Mouse (Mus musculus) brain, embryonic 14.5 days (tissue): ENCODE data around the gene Desi2. TPM values are rescaled to one million over a fixed set of nuclear protein-coding genes. Genes with fewer than 3 reads are reported as not detected.
"Not testable (repeated sequence)": the region's sequence is repeated elsewhere in the genome, so short reads cannot be mapped to it uniquely, and the experiment has no call there.

Experiments used
- DNase-seq: peaks from one replicate; pipeline ENCODE4 v3.0.0-alpha.2; 2011; ENCODE audit warnings: low read depth
- CTCF ChIP-seq: fragments of 200-500 bp; IDR thresholded peaks from 2 replicates; pipeline ENCODE4 v1.5.1; 2012; ENCODE audit warnings: inconsistent platforms, mild to moderate bottlenecking, moderate library complexity, borderline replicate concordance; ENCODE audit not compliant: insufficient read depth, insufficient read length; ENCODE audit errors: extremely low read depth
- POLR2A ChIP-seq: fragments of 200-500 bp; IDR thresholded peaks from 2 replicates; pipeline ENCODE4 v1.6.1; 2012; ENCODE audit warnings: mild to moderate bottlenecking, inconsistent platforms, borderline replicate concordance; ENCODE audit not compliant: poor library complexity, insufficient read depth, insufficient read length, severe bottlenecking; ENCODE audit errors: extremely low read depth
- polyA plus RNA-seq: library from polyadenylated mRNA; depleted of rRNA; stranded (reverse); fragments of >200 nt; gene quantifications from 2 replicates; pipeline ENCODE4 v1.2.3, GENCODE M21; 2012; rRNA removed

The Desi2 gene
- 13.1 and 15.7 TPM in 2 replicates for polyA plus RNA-seq

DNA sequence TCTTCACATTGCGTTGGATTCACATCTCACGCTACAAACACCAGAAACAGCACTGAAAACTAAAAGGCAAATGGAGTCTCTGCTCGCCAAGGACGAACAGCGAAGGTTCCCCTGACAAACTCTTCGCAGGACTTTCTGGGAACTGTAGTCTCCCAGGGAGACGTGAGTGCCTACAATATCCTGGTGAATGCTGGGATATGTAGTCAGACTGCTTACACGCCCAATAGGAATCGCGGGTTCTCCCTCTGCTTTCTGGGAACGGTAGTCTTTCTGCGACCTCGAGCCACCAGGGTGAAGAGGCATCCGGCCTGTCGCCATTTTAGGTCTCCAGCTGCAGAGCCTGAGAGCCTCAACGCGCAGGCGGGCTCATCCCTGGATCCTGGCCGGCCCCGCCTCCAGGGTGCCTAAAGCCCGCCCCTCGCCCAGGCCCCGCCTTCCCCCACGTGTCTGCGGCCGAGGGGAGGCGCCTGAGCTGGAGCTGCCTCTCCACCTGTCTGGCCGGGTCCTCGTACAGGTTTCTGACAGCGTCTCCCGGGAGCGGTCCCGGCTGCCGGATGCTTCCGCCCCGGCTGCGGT is at the start of gene Desi2:
Desi2 (plus strand) TSS at position 202 of the 576 bp plus-strand sequence.
- peak; percentile 99 for DNase-seq
- TF ChIP-seq POLR2A, result peak; percentile 9; the same call in 1 of the 2 replicates

- peak; percentile 39 for DNase-seq
- TF ChIP-seq CTCF, result peak; percentile 36; the same call in 1 of the 2 replicates
These were observed 40.7 kb upstream of the Desi2 start for GRCm38 (mm10) chr1:178146513-178146912.

GRCm38 (mm10) chr1:178146915-178147314 is 40.3 kb upstream of the Desi2 start:
- peak; percentile 21 for DNase-seq

GRCm38 (mm10) chr1:178182251-178182650 is 5.0 kb upstream of the Desi2 start:
- DNase-seq, result no peak
- TF ChIP-seq POLR2A (no peak), CTCF (no peak)

DNA sequence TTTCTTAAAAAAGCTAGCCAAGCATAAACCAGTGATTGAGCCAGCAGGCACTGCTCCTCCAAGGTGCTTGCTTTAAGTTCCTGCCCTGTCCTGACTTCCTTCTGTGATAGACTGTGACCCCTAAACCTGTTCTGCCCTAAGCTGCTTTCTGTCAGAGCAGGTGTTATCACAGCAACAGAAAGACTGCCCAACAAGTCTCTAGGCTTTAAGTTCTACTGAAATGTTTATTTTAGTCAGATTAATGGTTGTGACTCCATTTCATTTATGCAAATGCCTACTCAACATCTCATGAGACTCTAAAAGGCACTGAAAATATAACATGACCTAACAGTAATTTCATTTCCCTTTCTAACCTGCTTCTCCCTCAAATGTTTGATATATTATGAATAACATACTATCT is 1.6 kb upstream of the Desi2 start:
- no peak for DNase-seq
- TF ChIP-seq CTCF (no peak), POLR2A (no peak)

- peak; percentile 25; the same call in 1 of the 2 replicates for TF ChIP-seq CTCF
- DNase-seq, result not testable (repeated sequence)
These were observed 593 bp downstream of the Desi2 start for GRCm38 (mm10) chr1:178187810-178188209.

GRCm38 (mm10) chr1:178188386-178188785 is 1.2 kb downstream of the Desi2 start:
- TF ChIP-seq POLR2A, result no peak
- TF ChIP-seq CTCF, result no peak
- peak; percentile 14 for DNase-seq

- peak; percentile 7 for DNase-seq
- TF ChIP-seq POLR2A (no peak), CTCF (no peak)
These were observed 18.6 kb downstream of the Desi2 start for GRCm38 (mm10) chr1:178205701-178206325.

DNA sequence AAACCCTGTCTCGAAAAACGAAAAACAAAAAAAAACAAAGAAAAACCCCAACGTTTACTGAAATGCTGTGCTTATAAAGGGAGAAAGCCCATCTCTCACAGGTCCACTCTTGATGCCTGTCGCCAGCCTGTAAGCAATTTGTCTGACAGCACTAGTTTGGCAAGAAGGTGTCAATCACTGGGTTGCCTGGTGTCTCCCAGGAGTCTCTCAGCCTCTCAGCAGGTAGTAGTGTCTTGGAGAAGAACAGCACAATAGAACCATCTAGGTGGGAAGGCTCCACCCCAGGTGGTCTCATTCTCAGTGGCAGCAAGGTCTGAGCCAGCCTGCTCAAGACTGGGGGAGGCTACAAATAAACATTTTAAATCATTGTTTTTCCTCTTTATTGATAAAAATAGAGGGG is 20.6 kb downstream of the Desi2 start:
- not testable (repeated sequence) for DNase-seq

- no peak for DNase-seq
- TF ChIP-seq CTCF (no peak), POLR2A (no peak)
These were observed 22.7 kb downstream of the Desi2 start for GRCm38 (mm10) chr1:178209966-178210365.

DNA sequence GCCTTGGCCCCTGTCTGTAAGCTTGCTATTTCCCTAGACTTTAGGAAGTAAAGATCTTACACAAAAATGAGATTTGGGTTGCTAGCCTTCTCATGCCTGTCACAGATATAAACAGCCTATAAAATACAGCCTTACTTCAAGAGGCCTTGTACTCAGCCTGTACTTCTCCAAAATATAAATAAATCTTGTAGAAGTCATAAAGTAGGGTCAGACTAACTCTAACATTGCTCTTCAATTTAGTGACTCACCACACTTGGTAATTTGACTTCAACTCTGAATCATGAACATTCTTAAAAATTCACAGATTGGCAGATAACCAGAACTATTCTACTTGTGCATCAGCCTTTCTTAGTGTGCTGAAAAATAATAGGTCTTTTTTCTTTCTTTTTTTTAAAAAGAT is 29.9 kb downstream of the Desi2 start:
- DNase-seq, result no peak
- TF ChIP-seq CTCF, result no peak
- TF ChIP-seq POLR2A, result no peak

- no peak for DNase-seq
These were observed 31.1 kb downstream of the Desi2 start for GRCm38 (mm10) chr1:178218305-178218704.

More at GRCm38 (mm10) chr1:178218305-178218704, 31.1 kb downstream of the Desi2 start:
- TF ChIP-seq POLR2A (no peak), CTCF (no peak)
